Mouse (Mus musculus): ENCODE measurements around the gene Islr2.

Gene Islr2

DNA sequence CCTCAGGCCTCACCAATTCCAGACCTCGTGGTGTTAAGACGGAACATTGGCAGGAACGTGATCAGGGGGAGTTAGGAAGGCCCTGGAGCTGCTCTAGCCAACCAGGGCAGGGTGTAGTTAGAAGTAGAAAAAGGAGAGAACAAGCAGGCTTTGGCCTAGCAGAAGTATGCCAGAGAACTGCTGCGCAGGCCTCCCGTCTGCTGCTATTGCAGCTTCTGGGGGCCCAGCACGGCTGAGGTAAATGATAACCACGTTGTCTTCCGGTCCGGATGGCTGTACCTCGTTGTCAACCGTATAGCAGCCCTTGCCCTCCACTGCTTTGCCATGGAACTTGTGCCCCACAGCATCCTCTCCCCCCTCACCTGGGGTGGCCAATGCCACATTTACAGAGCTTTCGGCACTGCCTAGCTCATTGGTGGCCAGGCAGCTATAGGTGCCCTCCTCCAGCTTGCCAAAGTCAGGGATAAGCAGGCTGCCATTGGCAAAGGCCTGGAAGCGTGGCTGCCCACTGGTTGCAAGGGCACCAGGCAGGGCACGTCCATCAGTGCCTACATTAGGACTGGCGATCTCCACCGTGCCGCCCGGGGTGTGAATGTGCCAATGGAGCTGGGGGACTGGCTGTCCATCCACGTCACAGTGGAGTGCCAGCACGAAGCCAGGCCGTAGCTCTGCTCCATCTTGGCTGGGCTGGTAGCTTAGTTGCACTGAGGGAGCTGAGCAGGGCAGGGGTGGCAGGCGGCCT, 47.1 kb downstream of the Islr2 start:
- DNase-seq (ENCODE audit: extremely low read depth, low read depth, low spot score): no peak

- DNase-seq (ENCODE audit: extremely low read depth, low read depth, low spot score): no peak
These were observed 48.8 kb downstream of the Islr2 start for GRCm38 (mm10) chr9:58155366-58155765.

- DNase-seq (ENCODE audit: extremely low read depth, low read depth, low spot score): no peak
These were observed 51.0 kb downstream of the Islr2 start for GRCm38 (mm10) chr9:58153095-58153494.

GRCm38 (mm10) chr9:58150733-58151361, 53.3 kb downstream of the Islr2 start:
- no peak for DNase-seq (ENCODE audit: extremely low read depth, low read depth, low spot score)

DNA sequence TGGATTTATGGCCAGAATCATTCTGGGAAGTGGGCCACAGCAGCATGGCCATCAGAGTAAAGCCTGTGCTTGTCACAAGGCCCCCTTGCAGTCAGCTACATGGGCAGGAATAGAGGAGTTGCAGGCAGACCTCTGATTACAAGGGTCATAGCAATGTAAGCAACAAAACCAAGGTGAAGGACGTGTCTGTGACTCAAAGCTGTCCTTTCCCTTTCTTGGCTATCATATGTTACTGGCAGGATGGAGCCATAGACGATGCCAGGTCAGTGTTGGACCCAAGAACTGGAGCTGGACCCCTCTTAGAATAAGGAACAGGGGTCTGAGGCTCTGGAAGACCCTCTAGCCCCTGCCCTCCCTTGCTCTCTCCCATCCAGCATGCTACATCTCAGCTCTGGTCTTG, 55.3 kb downstream of the Islr2 start:
- no peak for DNase-seq (ENCODE audit: extremely low read depth, low read depth, low spot score)

All from fat pad, adult 2 months (tissue).